Mouse (Mus musculus): ENCODE results near the gene Prickle3.
"Not testable (repeated sequence)": the region's sequence is repeated elsewhere in the genome, so short reads cannot be mapped to it uniquely, and the experiment has no call there.

The Prickle3 gene

DNA sequence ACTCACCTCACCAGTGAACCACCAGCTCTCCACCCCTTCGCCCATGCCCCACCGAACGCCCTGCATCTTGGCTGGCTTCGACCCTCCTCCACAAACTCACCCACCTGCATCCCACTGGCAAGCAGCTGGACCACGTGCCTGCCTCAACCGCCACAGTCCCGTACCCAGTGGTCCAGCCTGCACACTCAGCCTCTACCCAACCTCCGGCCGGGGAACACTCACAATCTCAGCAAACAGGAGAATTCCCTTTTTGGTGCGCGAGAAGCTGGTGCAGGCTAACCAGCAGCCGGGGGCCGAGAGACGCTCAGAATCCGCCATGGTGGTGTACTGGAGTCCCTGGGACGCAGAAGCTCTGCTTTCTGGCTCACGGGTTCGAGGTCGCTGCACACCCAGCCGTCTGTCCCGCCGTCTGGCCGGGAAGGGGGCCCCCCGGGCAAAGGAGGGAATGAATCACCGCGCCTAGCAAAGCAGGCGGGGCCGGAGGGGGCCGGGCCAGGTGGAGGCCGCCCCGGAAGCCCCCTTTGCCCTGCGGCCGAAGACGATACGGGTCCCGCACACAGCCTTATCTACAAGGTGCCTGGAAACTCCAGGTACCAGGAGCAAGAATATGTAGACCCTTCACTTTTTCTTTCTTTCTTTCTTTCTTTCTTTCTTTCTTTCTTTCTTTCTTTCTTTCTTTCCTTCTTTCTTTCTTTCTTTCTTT is 14.0 kb downstream of the Prickle3 start, which contains the start of gene Plp2:
Gene Plp2, minus strand, starts transcription at position 470 of the 703 bp plus-strand sequence.
- no peak for DNase-seq (ENCODE audit: low read depth, low spot score)

DNA sequence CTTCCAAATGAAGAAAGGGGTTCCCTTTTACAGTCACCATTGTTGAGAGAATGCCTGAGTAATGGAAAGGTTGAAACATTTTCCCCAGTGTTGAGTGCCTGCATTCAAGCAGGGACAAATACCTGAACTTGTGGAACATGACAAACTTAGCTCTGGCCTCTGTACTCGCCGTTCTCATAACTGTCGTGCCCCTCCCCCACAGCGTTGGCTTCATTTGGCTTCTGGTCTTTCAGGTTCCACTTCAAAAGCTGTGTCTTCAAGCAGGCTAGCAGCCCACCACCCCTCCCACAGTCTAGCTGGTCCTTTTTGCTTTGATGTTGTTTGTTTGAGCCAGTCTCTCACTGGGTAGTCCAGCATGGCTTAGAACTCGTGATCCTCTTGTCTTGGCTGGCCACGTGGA is 15.7 kb downstream of the Prickle3 start:
- DNase-seq (ENCODE audit: low read depth, low spot score): no peak

DNA sequence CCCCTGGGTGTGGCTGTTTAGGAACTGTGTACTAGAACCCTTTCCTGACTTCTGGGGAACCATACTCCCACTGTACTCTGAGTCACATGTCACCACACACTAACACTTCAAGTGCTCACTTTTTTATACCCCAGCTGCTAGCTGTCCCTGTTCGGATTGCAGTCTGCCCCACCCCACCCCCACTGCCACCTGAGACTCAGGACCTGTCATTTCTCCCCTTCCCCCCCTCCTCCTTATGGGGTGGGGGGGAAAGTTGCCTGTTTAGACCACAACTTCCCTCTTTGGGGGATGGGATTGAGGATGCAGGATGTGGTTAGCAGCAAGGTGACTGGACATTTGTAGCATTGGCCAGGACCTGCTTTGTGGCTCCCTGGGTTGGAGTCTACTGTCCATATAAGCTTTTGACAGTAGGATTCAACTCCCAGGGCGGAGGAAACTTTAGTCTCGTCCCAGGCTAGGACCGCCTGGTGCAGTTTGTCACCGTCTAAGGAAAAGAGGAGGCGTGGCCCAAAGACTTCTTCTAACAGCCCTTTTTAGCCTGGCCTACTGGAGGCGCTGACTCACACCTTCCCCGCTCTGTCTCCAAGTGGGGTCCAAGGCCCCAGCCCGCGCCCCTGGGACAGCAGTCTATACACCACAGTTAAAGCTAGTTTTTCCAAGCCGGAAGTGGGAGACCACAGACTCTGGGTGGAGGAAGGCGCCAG is 16.7 kb downstream of the Prickle3 start:
- no peak for DNase-seq (ENCODE audit: low read depth, low spot score)

DNA sequence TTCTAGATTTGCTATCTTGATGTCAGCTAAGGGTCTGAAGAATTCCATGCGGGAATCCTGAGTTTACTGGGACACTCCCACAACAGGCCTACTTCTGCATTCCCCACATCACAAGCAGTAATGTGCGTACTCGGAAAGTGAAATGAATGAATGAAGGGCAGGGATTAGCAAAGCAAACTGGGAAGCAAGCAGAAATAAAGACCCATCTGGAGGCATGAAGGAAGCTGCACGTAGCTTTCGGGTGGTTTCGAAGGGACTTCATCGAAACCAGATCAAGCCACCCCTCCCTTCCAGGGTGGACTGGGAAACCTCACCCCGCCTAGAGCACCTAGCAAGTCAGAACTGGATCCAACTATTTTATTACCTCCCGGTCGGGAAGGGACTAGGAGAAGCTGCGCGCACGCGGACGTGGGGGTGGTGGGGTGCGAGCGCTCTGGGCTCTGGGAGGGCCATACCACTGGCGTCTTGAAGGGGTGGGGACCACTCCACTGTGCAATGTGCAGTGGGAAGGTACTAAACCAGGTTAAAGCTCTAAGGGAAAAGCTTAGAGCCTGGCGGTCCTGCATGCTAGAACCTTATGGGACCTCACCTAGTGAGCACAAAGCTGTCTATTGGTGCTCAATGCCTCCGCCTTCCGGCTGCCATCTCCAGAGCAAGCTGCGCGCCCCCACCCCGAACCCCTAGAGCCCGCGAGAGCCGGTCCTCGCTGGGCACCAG is 17.4 kb downstream of the Prickle3 start:
- DNase-seq (ENCODE audit: low read depth, low spot score): no peak

DNA sequence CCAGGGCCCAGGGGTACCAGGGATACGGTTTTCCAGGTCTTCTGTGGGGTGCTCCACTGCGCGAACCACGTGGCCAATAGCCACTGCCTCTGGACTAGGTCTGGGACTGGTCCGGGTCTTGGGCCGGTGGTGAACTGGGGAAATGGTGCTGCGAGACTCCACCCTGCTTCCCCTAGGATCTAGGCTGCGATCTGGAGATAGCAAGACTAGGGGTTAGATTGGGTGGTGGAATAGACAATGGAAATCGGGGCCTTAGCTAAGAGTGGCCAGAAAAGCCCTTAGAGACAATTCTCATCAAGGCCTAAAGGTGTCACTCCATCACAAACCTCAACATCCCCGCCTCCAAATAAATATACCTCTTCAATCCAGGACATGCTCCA is 17.9 kb downstream of the Prickle3 start:
- no peak for DNase-seq (ENCODE audit: low read depth, low spot score)

DNA sequence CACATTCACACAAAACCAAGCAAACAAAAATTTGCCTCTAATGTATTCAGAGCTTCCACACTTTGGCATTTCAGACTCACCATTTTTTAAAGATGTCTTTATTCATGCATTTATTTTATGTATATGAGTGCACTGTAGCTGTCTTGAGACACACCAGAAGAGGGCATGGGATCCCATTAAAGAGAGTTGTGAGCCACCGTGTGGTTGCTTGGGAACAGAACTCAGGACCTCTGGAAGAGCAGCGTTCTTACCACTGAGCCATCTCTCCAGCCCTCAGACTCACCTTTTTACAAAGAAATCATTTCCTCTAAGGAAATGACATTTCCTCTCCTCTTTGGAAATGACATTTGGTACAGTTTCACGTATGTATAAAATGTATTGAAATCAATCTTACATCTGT is 21.9 kb downstream of the Prickle3 start:
- DNase-seq (ENCODE audit: low read depth, low spot score): no peak

DNA sequence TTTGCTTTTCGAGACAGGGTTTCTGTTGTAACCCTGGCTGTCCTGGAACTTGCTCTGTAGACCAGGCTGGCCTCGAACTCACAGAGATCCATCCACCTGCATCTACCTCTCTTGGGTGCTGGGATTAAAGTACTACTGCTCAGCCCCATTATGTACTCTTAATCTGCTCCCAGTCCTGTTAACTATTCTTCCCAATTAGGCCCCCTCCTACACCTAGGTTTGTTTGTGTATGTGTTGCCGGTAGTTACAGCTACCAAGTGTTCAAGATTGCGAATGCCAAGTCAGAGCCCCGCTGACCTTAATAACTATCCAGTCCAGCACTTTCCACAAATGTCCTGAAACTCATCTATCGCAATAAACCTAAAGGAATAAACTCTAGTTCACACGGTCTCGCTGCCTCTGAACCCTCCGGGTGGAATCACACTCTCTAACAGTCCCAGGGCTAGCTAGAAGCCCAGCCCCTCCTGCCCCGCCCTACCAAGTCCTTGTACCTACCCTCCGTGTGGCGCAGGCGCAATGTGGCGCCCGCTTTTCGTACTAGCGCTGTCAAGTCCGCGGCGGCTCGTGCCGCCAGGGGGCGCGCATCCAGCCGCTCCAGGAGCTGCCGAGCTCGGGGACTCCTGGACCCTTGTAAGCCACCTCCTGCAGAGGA is 22.5 kb downstream of the Prickle3 start:
- DNase-seq (ENCODE audit: low read depth, low spot score): peak; percentile 94

DNA sequence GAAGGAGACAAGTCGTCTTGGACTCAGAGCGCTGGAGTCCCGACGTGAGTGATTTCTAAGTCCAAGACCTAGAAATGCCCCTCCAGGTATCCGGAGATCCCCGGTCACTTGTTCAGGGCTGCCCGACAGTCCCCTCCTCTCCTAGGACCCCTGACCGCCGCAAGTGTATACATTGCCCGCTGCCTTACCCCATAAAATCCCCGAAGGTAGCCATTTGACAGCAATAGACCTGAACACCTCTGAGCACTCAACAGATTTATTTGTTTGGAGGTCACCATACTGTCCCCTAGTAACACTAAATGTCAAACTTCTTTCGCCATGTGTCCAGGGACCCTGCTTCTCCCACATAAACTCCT is 23.0 kb downstream of the Prickle3 start:
- DNase-seq (ENCODE audit: low read depth, low spot score): no peak

DNA sequence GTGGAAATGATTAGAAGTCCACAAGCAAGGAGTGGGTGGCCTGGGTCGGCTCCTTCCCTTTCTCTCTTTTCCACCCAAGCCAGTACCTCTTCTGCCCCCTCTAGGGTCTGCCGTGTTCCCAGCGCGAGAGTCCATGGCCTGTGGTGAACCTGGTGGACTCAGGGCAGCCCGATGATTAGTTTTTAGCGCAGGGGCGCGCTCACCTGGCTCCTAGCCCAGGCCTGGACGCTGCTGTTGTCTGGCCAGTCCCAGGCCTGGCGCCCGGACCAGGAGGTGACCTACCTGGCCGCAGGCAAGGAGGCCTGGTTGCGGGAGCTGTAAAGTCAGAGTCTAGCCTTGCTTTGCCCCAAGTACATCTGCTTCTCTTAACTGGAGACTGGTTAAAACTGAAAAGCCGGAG is 23.8 kb downstream of the Prickle3 start, which contains the start of gene Magix:
Gene Magix, minus strand, starts transcription at position 388 of the 400 bp plus-strand sequence.
- peak; percentile 51 for DNase-seq (ENCODE audit: low read depth, low spot score)

DNA sequence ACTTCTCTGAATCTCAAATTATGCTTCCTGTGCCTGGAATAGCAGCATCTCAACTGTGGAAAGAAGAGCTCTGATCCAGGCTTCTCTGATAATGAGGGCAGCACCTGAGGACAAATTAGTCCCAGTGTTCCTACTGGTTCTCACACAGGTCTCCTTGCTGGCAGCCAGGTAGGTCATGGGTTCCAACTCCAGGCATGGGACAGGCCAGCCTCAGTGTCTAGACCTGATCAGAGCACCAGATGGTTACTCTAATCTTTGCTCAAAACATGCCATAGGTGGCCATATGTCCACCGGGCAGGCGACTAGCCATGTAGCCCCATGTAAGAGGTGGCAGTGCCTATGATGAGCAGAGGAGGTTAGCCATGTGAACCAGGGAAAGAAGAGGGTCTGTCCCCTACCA is 31.3 kb downstream of the Prickle3 start:
- DNase-seq (ENCODE audit: low read depth, low spot score): no peak

DNA sequence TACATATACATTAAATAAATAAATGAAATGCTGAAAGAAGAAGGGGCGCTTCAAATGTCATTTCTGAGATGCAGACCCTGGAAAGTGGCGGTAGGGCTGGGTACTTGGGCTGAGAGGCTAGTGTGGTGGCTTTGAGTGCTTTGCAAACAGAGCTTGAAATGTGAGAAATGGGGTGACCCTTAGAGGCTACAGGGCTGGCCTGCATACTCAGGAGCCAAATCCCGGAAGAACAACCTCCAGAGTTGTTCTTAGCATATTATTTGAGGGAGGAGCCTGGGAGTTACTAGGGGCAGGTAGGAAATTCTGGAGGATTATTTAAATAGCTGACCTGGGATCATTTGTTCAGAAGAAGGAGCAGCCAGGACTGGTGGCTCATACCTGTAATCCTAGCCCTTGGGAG is 33.4 kb downstream of the Prickle3 start:
- no peak for DNase-seq (ENCODE audit: low read depth, low spot score)

DNA sequence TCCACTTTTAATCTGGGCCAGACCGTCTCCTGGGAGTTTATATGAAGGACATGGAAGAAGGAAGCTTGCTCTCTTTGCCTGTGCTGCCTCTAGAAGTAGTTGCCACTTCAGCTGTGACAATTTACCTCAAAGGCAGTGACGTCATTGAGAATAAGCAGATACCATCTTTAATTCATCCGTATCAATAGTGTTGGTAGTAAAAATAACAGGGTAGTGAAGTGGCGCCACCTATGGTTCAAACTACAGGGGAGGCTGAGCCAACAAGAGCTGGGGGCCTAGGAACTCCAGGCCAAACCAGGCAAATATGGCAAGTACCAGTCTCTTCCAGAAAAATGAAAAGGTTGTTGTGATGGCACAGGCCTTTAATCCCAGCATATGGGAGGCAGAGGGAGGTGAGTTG is 35.8 kb downstream of the Prickle3 start:
- no peak for DNase-seq (ENCODE audit: low read depth, low spot score)

DNA sequence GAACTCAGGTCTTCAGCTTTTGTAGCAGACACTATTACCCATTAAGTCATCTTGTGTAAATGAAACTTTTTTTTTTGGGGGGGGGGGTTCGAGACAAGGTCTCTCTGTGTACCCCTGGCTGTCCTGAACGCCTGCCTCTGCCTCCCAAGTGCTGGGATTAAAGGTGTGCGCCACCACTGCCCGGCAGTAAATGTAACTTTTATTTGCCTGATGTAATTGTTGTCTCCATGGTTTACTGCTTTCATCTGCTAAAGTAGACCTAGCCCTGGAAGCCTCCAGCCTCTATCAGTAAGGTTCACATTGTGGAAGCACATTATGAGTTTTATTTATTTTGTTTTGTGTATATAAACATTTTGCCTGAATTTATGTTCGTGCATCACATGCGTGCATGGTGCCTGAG is 39.5 kb downstream of the Prickle3 start:
- DNase-seq (ENCODE audit: low read depth, low spot score): no peak

DNA sequence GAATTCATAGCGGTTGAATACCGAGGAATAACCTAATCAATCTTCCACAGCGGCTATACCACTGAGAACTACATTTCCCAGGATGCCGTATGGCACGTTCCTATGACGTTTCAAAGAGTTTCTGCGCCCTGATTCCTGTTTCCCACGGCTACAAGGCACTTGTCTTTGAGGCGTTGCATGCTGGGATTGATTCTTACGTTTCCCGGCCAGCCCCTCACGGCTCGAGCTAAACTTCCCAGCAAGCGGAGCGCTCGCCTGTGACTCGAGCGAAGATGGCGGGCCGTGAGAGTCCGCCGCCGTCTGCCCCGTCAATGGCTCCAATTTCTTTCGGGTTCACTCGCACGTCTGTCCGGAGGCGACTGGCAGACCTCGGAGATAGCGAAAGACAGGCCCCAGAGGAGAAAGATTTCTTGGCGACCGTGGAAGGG is 39.9 kb downstream of the Prickle3 start, which contains the start of gene Gpkow:
Gene Gpkow, plus strand, starts transcription at position 178 of the 428 bp plus-strand sequence.
- DNase-seq (ENCODE audit: low read depth, low spot score): peak; percentile 89

DNA sequence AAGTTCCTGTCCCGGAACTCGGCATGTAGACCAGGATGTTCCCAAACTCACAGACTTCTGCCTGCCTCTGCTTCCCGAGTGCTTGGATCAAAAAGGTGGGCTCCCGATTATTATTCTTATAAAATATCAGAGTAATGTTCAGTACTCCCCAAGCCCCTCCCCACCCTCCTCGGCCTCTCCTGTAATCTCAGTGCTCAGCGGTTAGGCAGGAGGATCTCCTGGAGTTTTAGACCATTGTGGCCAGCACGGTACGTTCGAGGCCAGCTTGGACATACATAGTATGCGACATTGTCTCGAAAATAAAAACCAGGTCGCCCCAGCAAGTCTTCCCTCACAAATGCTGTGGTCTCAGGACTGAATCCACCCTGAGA is 56.7 kb downstream of the Prickle3 start:
- not testable (repeated sequence) for DNase-seq (ENCODE audit: low read depth, low spot score)

DNA sequence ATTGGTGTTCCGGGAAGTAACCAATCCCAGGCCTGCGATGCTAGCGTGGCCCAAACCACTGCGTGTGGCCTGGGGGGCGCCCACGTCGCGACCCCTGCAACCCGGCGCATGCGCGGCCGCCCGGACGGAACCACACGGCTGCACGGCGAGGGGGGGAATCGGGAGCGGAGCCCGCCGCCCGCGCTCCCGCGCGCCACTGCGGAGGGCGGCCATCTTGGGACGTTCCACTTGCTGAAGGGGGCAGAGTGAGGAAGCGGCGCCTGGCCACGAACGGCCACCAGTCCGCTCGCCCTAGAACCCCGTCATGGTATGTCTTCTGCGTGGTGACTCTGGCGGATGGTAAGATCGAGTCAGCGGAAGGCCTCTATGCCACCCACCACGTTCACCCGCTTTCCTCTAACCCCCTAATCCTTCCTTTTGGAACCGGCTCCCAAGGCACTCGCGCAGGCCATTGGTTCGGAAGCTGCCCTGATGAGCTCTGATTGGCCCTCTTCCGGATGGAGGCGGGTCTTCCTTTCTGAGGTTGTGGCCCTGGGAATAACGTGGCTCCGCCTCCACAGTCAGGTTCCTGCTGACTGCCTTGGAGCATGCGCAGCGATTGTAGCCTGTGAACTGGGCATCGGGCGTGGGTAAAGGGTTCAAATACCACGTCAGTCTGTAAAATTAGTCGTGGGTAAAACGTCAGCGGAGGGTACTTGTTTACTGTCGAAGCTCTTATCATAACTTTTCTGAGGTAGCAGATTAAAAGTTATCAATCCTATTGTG is 57.3 kb downstream of the Prickle3 start, which contains the start of gene Wdr45:
Gene Wdr45, plus strand, starts transcription at position 199 of the 765 bp plus-strand sequence.
- DNase-seq (ENCODE audit: low read depth, low spot score): peak; percentile 97

DNA sequence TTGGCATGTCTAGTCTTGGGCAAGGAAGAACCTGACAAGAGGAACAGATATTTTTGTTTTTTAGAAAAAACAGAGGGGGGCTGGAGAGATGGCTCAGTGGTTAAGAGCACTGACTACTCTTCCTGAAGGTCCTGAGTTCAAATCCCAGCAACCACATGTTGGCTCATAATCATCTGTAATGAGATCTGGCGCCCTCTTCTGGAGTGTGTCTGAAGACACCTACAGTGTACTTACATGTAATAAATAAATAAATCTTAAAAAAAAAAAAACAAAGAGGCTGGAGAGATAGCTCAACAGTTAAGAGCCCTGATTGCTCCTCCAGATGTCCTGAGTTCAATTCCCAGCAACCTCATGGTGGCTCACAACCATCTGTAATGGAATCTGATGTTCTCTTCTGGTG is 59.0 kb downstream of the Prickle3 start:
- not testable (repeated sequence) for DNase-seq (ENCODE audit: low read depth, low spot score)

Data from skeletal muscle tissue, adult 2 months (tissue).